Mouse (Mus musculus) kidney, embryonic 14.5 days (tissue): ENCODE results near the gene Fancg. TPM values are rescaled to one million over a fixed set of nuclear protein-coding genes. Genes with fewer than 3 reads are reported as not detected.

Experiments
- polyA plus RNA-seq: library from polyadenylated mRNA; unstranded; fragments of >200 nt; fragmentation: Nextera tagmentation; extraction: Ambion mirVana; gene quantifications from 2 replicates; pipeline ENCODE4 v1.2.1, GENCODE M21; 2014

Fancg gene
- polyA plus RNA-seq, 1 experiment from 2014 or later, result 16.9 TPM

Other genes starting within 250 kb of the Fancg start
- gene Ccl21a, start 236.5 kb downstream of the Fancg start, polyA plus RNA-seq, result 47.2 and 48.1 TPM in 2 replicates
- gene Fam205a1, start 156.6 kb downstream of the Fancg start, polyA plus RNA-seq, result not detected in 2 replicates
- gene Gm12394, start 153.7 kb downstream of the Fancg start, polyA plus RNA-seq, result 0.14 and 0.16 TPM in 2 replicates
- 0.35 TPM in 1 of 2 replicates, not detected in the other for gene Fam205c, start 136.3 kb downstream of the Fancg start, polyA plus RNA-seq
- 0.41 and 1.1 TPM in 2 replicates for gene Phf24, start 93.8 kb downstream of the Fancg start, polyA plus RNA-seq
- gene Dnajb5, start 60.7 kb downstream of the Fancg start, polyA plus RNA-seq, result 5.1 and 6.8 TPM in 2 replicates
- gene 1700022I11Rik, start 40.9 kb downstream of the Fancg start, polyA plus RNA-seq, result 0.34 and 0.37 TPM in 2 replicates
- gene Vcp, start 10.0 kb downstream of the Fancg start, polyA plus RNA-seq, result 351 and 554 TPM in 2 replicates
- 14.5 and 21.0 TPM in 2 replicates for gene Pigo, start 15.3 kb upstream of the Fancg start, polyA plus RNA-seq
- gene Stoml2, start 21.2 kb upstream of the Fancg start, polyA plus RNA-seq, result 353 and 454 TPM in 2 replicates
- gene Fam214b, start 35.7 kb upstream of the Fancg start, polyA plus RNA-seq, result 6.8 and 8.3 TPM in 2 replicates
- 5.6 and 9.0 TPM in 2 replicates for gene Unc13b, start 48.4 kb upstream of the Fancg start, polyA plus RNA-seq